Mouse (Mus musculus) G1E (cell line): Measurements from ENCODE around the gene Ephb1. TPM values are rescaled to one million over a fixed set of nuclear protein-coding genes. Genes with fewer than 3 reads are reported as not detected.

Source experiments
- ATAC-seq: 2 replicates; pipeline ENCODE4 v1.8.0; 2016; ENCODE audit warnings: mild to moderate bottlenecking; ENCODE audit not compliant: insufficient number of reproducible peaks, poor library complexity, low FRiP score, severe bottlenecking; ENCODE audit errors: extremely low read depth
- DNase-seq: peaks from one replicate; pipeline ENCODE4 v3.0.0; 2012; ENCODE audit warnings: low spot score
- H3K27me3 ChIP-seq: 2 replicates; pipeline ENCODE4 v1.6.1; 2012; ENCODE audit warnings: mild to moderate bottlenecking, low read length, inconsistent platforms; ENCODE audit not compliant: insufficient read depth
- H3K36me3 ChIP-seq: replicated peaks from 2 replicates; pipeline ENCODE3; 2012; ENCODE audit warnings: mild to moderate bottlenecking, inconsistent platforms
- H3K4me1 ChIP-seq: 2 replicates; pipeline ENCODE4 v1.6.1; 2012; ENCODE audit warnings: low read depth, low read length, inconsistent platforms, mixed read lengths; ENCODE audit not compliant: insufficient read depth
- H3K4me3 ChIP-seq: 2 replicates; pipeline ENCODE4 v1.5.1; 2012; ENCODE audit warnings: low read depth, mild to moderate bottlenecking, inconsistent platforms, low read length, moderate library complexity, mixed read lengths
- H3K9me3 ChIP-seq: replicated peaks from 2 replicates; pipeline ENCODE4 v1.6.1; 2012; ENCODE audit warnings: inconsistent platforms
- CTCF ChIP-seq: IDR thresholded peaks from 2 replicates; pipeline ENCODE4 v1.5.1; 2012; ENCODE audit warnings: low read depth, low read length, inconsistent platforms, mixed read lengths
- GATA1 ChIP-seq: IDR thresholded peaks from 2 replicates; pipeline ENCODE4 v1.6.1; 2012; ENCODE audit warnings: borderline replicate concordance, low read length, inconsistent platforms, mixed read lengths
- GATA2 ChIP-seq: IDR thresholded peaks from 2 replicates; pipeline ENCODE4 v1.6.1; 2012; ENCODE audit warnings: low read depth, low read length, inconsistent platforms, borderline replicate concordance
- POLR2AphosphoS5 ChIP-seq: IDR thresholded peaks from 2 replicates; pipeline ENCODE4 v1.6.1; 2012; ENCODE audit warnings: low read depth, low read length, inconsistent platforms; ENCODE audit not compliant: insufficient replicate concordance
- TAL1 ChIP-seq: conservative IDR thresholded peaks from 2 replicates; pipeline ENCODE4 v1.6.1; 2012; ENCODE audit warnings: low read depth, low read length, inconsistent platforms, mixed read lengths
- polyA plus RNA-seq: library from polyadenylated mRNA; stranded (reverse); fragments of >175 nt; gene quantifications from 2 replicates; pipeline ENCODE4 v1.2.3, GENCODE M21; 2012
- total RNA-seq, 2 experiments: library from RNA; stranded (forward) in 1 of 2; stranded (reverse) in 1 of 2; fragments of 200-1000 nt in 1 of 2; fragments of >200 nt in 1 of 2; fragmentation: Nextera tagmentation in 1 of 2; gene quantifications; 2 replicates each; pipeline ENCODE4 v1.2.3; 2014 to 2017

Ephb1 gene
- total and polyA plus RNA-seq, 3 experiments, result 0.05 TPM; not detected in 2

GRCm38 (mm10) chr9:102015516-102015915 lies 339.0 kb downstream of the Ephb1 start:
- DNase-seq, result no peak

GRCm38 (mm10) chr9:102007706-102008105 lies 346.8 kb downstream of the Ephb1 start:
- Histone ChIP-seq H3K36me3 (no peaks in the 10 kb centered on the region), H3K9me3 (peaks cover 64% of the 10 kb centered on the region), H3K4me3 (no peak overlapping the region), H3K4me1 (no peaks in the 10 kb centered on the region), H3K27me3 (no peaks in the 10 kb centered on the region)
- no peak for DNase-seq
- no peak for ATAC-seq
- TF ChIP-seq CTCF (no peak), GATA2 (no peak), POLR2AphosphoS5 (no peak)

More at GRCm38 (mm10) chr9:102015516-102015915, 339.0 kb downstream of the Ephb1 start:
- peaks cover 27% of the 10 kb centered on the region for H3K9me3 ChIP-seq
- H3K27me3 ChIP-seq, result no peaks in the 10 kb centered on the region
- no peaks in the 10 kb centered on the region for H3K36me3 ChIP-seq
- ATAC-seq, result no peak; the same call in 1 of the 2 replicates
- TF ChIP-seq TAL1 (no peak), GATA2 (no peak), CTCF (no peak), GATA1 (no peak), POLR2AphosphoS5 (no peak)
- H3K4me1 ChIP-seq, result no peaks in the 10 kb centered on the region
- H3K4me3 ChIP-seq, result no peak overlapping the region

- Histone ChIP-seq H3K4me3 (no peak overlapping the region), H3K36me3 (no peaks in the 10 kb centered on the region), H3K27me3 (no peaks in the 10 kb centered on the region), H3K4me1 (no peaks in the 10 kb centered on the region), H3K9me3 (peaks cover 76% of the 10 kb centered on the region)
- ATAC-seq (no peak), DNase-seq (no peak)
- no peak for TF ChIP-seq CTCF
- TF ChIP-seq GATA2, result no peak
- no peak for TF ChIP-seq GATA1
- no peak for TF ChIP-seq TAL1
- no peak for TF ChIP-seq POLR2AphosphoS5
Observed at GRCm38 (mm10) chr9:102006539-102006938, 348.0 kb downstream of the Ephb1 start.

GRCm38 (mm10) chr9:102002920-102003319 lies 351.6 kb downstream of the Ephb1 start:
- no peak for ATAC-seq
- no peak for TF ChIP-seq GATA2
- no peak for TF ChIP-seq GATA1
- no peak for TF ChIP-seq TAL1
- no peak for TF ChIP-seq CTCF
- no peak for TF ChIP-seq POLR2AphosphoS5
- Histone ChIP-seq H3K27me3 (no peaks in the 10 kb centered on the region), H3K4me1 (no peaks in the 10 kb centered on the region), H3K36me3 (no peaks in the 10 kb centered on the region), H3K4me3 (no peak overlapping the region), H3K9me3 (peaks cover 78% of the 10 kb centered on the region)
- no peak for DNase-seq

- Histone ChIP-seq H3K36me3 (no peaks in the 10 kb centered on the region), H3K27me3 (no peaks in the 10 kb centered on the region), H3K4me1 (no peaks in the 10 kb centered on the region), H3K4me3 (no peak overlapping the region), H3K9me3 (peaks cover 79% of the 10 kb centered on the region)
- no peak for DNase-seq
- ATAC-seq, result no peak
- no peak for TF ChIP-seq GATA2
- no peak for TF ChIP-seq CTCF
- TF ChIP-seq POLR2AphosphoS5, result no peak
- no peak for TF ChIP-seq TAL1
- TF ChIP-seq GATA1, result no peak
Observed at GRCm38 (mm10) chr9:102002186-102002585, 352.3 kb downstream of the Ephb1 start.

- TF ChIP-seq CTCF (no peak), TAL1 (no peak), POLR2AphosphoS5 (no peak), GATA2 (no peak), GATA1 (no peak)
- Histone ChIP-seq H3K4me3 (no peak overlapping the region), H3K27me3 (no peaks in the 10 kb centered on the region), H3K9me3 (peaks cover 83% of the 10 kb centered on the region), H3K36me3 (no peaks in the 10 kb centered on the region), H3K4me1 (no peaks in the 10 kb centered on the region)
- DNase-seq (no peak), ATAC-seq (no peak)
Observed at GRCm38 (mm10) chr9:102001633-102002165, 352.8 kb downstream of the Ephb1 start.
